Mouse (Mus musculus) ES-E14 (cell line): ENCODE results near the gene Gm21970. TPM values are rescaled to one million over a fixed set of nuclear protein-coding genes. Genes with fewer than 3 reads are reported as not detected.

ENCODE experiments used
- DNase-seq: peaks from one replicate; pipeline ENCODE4 v3.0.0-alpha.2; 2013; ENCODE audit warnings: low read depth, low spot score
- H3K27ac ChIP-seq: 2 replicates; pipeline ENCODE4 v1.5.1; 2012; ENCODE audit warnings: low read depth, mild to moderate bottlenecking, low read length, moderate library complexity, mixed read lengths; ENCODE audit not compliant: poor library complexity, insufficient read depth, severe bottlenecking
- H3K36me3 ChIP-seq: 2 replicates; pipeline ENCODE4 v1.6.1; 2012; ENCODE audit warnings: mild to moderate bottlenecking, low read length, moderate library complexity, mixed read lengths; ENCODE audit not compliant: control insufficient read depth, poor library complexity, insufficient read depth, severe bottlenecking
- H3K4me1 ChIP-seq, 2 experiments: fragments of 150-350 bp in 1 of 2; sonication (generic) in 1 of 2; 2 replicates each; pipeline ENCODE4 v1.6.1; 2012; ENCODE audit warnings: low read length in 2 of 2, mild to moderate bottlenecking in 1 of 2, mixed read lengths in 1 of 2; ENCODE audit not compliant: control insufficient read depth in 2 of 2, insufficient read depth in 2 of 2, poor library complexity in 1 of 2
- H3K4me3 ChIP-seq, 2 experiments: fragments of 150-350 bp in 1 of 2; sonication (generic) in 1 of 2; 2 replicates each; pipeline ENCODE4 v1.5.1; 2012; ENCODE audit warnings: low read length in 2 of 2, low read depth in 1 of 2, mild to moderate bottlenecking in 1 of 2, mixed read lengths in 1 of 2; ENCODE audit not compliant: insufficient read depth in 1 of 2, poor library complexity in 1 of 2, severe bottlenecking in 1 of 2
- H3K9ac ChIP-seq: 2 replicates; pipeline ENCODE4 v1.6.1; 2012; ENCODE audit warnings: low read depth, mild to moderate bottlenecking, low read length, mixed read lengths; ENCODE audit not compliant: poor library complexity, insufficient read depth, severe bottlenecking
- H3K9me3 ChIP-seq: fragments of 150-350 bp; sonication (generic); 2 replicates; pipeline ENCODE4 v1.6.1; 2012; ENCODE audit warnings: low read depth, mild to moderate bottlenecking, low read length; ENCODE audit not compliant: control insufficient read depth, insufficient read depth
- CHD2 ChIP-seq: IDR thresholded peaks from 2 replicates; pipeline ENCODE4 v1.6.1; 2014; ENCODE audit warnings: mild to moderate bottlenecking, low read depth, low read length, inconsistent platforms
- HCFC1 ChIP-seq: IDR thresholded peaks from 2 replicates; pipeline ENCODE4 v1.6.1; 2012; ENCODE audit warnings: low read length, inconsistent platforms, borderline replicate concordance; ENCODE audit not compliant: insufficient read depth
- MAFK ChIP-seq: IDR thresholded peaks from 2 replicates; pipeline ENCODE4 v1.6.1; 2014; ENCODE audit warnings: mild to moderate bottlenecking, low read depth, low read length, inconsistent platforms; ENCODE audit not compliant: insufficient read depth
- ZC3H11A ChIP-seq: IDR thresholded peaks from 2 replicates; pipeline ENCODE4 v1.6.1; 2012; ENCODE audit warnings: low read depth, mild to moderate bottlenecking, inconsistent platforms, low read length, borderline replicate concordance
- ZNF384 ChIP-seq: IDR thresholded peaks from 2 replicates; pipeline ENCODE4 v1.6.1; 2012; ENCODE audit warnings: low read depth, low read length, inconsistent platforms
- in situ Hi-C, 2 experiments: fragments of 600-800 bp; cut with MboI; formaldehyde crosslinking; loops; one replicate each; pipeline ENCODE4 v1.15.1; 2025; ENCODE audit warnings: low sequenced_read_pairs in 2 of 2, inconsistent platforms in 1 of 2; ENCODE audit not compliant: unreplicated experiment in 2 of 2
- total RNA-seq: library from RNA; depleted of rRNA; stranded (reverse); fragments of 300-350 nt; gene quantifications from 2 replicates; pipeline ENCODE4 v1.2.3, GENCODE M21; 2012; rRNA removed

Gm21970 gene
- not detected in 2 replicates for total RNA-seq

- Histone ChIP-seq H3K27ac (no peak within 1 kb of the TSS), H3K9me3 (no peaks in the 10 kb centered on the region), H3K4me3 (no peak within 1 kb of the TSS), H3K36me3 (peaks cover 1% of the 10 kb centered on the region; the same call in 1 of the 2 replicates), H3K4me1 (no peaks in the 10 kb centered on the region), H3K9ac (no peak within 1 kb of the TSS)
- DNase-seq: no peak
- in situ Hi-C loops: no loop called here
- no peak for TF ChIP-seq HCFC1
These were observed at the start of gene Gm21970 for GRCm38 (mm10) chr16:91391421-91391820. Gene Gm21970 (plus strand): TSS chr16:91391721.

DNA sequence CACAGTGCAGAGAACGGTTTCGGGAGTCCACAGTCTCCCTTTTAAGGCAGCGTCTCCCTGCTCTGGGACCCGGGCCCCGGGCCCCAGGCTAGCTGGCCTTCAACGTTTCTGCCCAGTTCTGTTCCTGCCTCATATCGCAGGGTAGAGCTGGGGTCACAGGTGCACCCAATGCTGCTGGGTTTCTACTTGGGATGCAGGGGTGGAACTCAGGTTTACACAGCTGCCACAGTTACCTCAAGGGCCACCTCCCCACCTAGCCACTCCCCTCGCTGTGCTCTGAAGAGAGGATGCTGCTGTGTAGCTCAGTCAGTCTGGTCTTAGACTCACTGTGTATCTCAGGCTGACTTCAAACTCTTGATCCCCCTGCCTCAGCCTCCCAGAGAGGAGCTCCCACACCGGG, 45.0 kb upstream of the Gm21970 start:
- Histone ChIP-seq H3K4me3 (no peak overlapping the region), H3K27ac (no peak overlapping the region), H3K36me3 (no peaks in the 10 kb centered on the region), H3K4me1 (no peaks in the 10 kb centered on the region), H3K9ac (no peak overlapping the region), H3K9me3 (no peaks in the 10 kb centered on the region)
- TF ChIP-seq HCFC1: no peak
- no peak for TF ChIP-seq ZC3H11A
- no peak for TF ChIP-seq MAFK
- TF ChIP-seq CHD2: no peak
- no peak for TF ChIP-seq ZNF384
- no peak for DNase-seq
- in situ Hi-C loops: no loop called here

DNA sequence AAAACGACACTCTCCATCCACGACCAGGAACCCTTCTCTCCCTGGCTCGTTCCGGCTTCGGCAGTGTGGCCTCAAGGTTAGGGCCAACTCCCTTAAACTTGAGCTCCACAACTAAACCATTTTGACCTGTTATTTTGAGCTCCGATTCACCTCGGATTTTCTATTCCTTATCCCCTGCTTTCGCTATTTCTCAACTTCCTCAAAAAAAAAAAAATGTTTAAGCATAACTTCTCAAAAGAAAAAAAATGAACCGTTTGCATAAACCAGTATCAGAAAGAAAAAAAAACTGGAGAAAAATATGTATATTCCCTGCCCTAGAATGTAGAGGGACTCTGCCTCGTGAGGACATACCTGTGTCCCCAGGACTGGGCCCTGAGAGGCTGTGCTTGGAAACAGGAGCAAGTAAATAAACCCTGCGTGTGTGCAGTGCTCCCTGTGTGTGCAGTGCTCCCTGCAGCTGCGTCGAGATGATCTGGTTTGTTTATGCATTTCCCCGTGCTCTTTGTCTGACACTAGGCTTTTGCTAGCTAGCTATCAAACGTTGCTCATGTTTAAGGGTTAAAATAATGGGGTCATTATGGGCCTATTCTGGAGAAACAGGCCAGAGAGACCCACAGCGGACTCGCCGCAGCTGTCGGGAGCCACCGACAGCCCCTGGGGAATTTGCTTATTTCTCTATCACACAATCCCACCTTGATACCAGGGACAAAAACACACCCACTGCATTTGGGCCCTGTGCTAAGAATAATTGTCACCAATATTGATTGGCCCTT, 43.8 kb upstream of the Gm21970 start:
- TF ChIP-seq ZNF384: no peak
- H3K36me3 ChIP-seq: no peaks in the 10 kb centered on the region
- H3K9ac ChIP-seq: no peak overlapping the region
- H3K27ac ChIP-seq: no peak overlapping the region
- no peaks in the 10 kb centered on the region for H3K4me1 ChIP-seq
- DNase-seq: no peak
- no peaks in the 10 kb centered on the region for H3K9me3 ChIP-seq
- H3K4me3 ChIP-seq: no peak overlapping the region
- in situ Hi-C loops: no loop called here

GRCm38 (mm10) chr16:91348264-91348565, 43.3 kb upstream of the Gm21970 start:
- H3K4me3 ChIP-seq: no peak overlapping the region
- no peak for DNase-seq
- no peaks in the 10 kb centered on the region for H3K4me1 ChIP-seq
- no peaks in the 10 kb centered on the region for H3K36me3 ChIP-seq
- no peak overlapping the region for H3K27ac ChIP-seq
- no peak overlapping the region for H3K9ac ChIP-seq
- TF ChIP-seq HCFC1 (no peak), MAFK (no peak), ZNF384 (no peak), ZC3H11A (no peak), CHD2 (no peak)
- in situ Hi-C loops: no loop called here
- H3K9me3 ChIP-seq: no peaks in the 10 kb centered on the region

DNA sequence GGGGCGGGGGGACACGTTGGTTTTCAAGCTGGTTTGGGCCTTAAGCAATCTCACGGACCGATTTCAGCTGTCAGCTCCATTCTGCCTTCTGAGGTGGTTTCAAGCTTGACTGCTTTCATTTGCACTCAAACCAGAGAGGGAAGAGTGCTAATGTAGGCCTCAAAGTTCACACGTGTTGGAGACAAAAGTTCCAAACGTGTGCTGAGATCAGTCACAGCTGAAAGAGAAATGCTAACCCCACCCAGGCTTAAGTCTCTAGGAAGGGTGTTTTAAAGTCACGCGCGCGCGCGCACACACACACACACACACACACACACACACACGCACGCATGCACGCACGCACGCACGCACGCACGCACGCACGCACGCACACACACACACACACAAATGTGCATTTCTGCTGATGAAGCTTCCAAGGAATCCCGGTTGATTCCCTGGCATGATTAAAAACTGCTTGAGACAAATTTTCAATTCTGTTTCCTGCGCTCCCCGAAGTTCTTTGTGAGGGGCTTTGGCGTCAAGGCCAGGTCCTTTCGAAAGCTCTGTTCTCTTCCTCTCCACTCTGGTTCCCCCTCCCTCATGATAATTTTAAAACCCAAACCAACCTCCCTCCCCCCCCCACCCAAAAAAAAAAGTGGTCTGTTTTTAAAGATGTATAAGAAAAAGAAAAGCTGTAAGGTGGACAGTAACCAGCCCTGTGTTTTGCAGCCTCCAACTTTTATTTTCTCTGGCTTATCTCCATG, 42.8 kb upstream of the Gm21970 start:
- TF ChIP-seq HCFC1 (no peak), ZC3H11A (no peak), CHD2 (no peak), ZNF384 (no peak), MAFK (no peak)
- DNase-seq: no peak
- Histone ChIP-seq H3K9ac (no peak overlapping the region), H3K27ac (no peak overlapping the region), H3K9me3 (no peaks in the 10 kb centered on the region), H3K4me1 (no peaks in the 10 kb centered on the region), H3K4me3 (no peak overlapping the region), H3K36me3 (no peaks in the 10 kb centered on the region)
- in situ Hi-C loops: no loop called here
